Mouse (Mus musculus) mouse trophoblast stem cell (cell line): ENCODE results near the gene Tmem115.
"Not testable (repeated sequence)": the region's sequence is repeated elsewhere in the genome, so short reads cannot be mapped to it uniquely, and the experiment has no call there.

Source experiments
- in situ Hi-C, 2 experiments: fragments of 300-500 bp; cut with MseI, MboI; formaldehyde crosslinking; loops; 2 replicates in 1 of 2; 3 replicates in 1 of 2; pipeline ENCODE4 v1.15.1; 2025

Tmem115 gene

DNA sequence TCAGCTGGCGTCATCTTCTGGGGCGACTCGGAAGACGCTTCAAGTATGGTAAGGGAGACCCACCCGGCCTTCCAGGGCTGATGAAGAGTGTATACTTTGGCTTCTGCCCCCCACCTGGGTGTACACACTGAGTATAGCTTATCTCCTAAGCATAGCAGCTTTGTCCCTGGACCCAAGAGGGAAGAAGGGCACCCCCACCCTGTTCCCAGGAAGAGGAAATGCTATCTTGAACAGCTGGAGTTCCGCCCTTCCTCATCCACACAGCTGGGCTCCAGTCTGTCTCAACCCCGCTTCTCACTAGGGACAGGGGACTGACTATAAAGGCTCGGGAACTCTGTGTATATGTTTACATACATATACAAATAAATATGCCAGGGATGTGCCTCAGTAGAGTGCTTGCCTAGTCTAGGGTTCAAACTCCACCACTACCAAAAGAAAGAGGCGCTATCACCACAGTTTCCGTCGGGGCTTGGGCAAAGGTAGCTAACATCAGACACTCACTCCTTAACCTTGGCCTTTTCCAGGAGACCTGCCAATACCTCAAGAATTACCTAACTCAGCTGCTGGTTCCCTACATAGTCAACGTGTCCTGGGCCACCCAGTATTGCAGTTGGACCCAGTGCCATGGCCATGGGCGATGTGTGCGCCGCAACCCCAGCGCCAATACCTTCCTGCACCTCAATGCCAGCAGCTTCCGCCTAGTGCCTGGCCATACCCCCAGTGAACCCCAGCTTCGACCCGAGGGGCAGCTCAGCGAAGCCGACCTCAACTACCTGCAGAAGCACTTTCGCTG lies 38.0 kb downstream of the Tmem115 start:
- in situ Hi-C loops: no loop called here

DNA sequence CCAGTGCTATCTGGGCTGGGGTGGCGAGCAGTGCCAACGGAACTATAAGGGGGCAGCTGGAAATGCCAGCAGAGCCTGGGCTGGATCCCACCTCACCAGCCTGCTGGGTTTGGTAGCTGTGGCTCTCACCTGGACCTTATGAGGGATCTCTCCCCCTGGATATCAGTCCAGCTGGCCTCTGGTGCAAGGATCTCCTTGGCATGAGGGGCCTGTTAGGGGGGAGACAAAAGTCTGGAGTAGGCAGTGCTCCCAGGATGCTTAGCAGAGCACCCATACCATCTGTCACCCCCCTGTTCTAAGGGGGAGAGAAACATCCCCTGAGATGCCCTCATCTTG lies 38.5 kb downstream of the Tmem115 start:
- in situ Hi-C loops: no loop called here

DNA sequence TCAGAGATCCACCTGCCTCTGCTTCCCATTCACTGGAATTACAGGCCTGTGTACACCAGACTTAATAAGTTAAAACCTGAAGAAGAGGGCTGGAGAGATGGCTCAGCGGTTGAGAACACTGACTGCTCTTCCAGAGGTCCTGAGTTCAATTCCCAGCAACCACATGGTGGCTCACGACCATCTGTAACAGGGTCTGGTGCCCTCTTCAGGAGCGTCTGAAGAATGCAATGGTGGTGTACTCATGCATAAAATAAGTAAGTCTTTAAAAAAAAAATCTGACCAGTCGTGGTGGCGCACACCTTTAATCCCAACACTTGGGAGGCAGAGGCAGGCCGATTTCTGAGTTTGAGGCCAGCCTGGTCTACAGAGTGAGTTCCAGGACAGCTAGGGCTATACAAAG lies 40.0 kb downstream of the Tmem115 start:
- in situ Hi-C loops: not testable (repeated sequence)

DNA sequence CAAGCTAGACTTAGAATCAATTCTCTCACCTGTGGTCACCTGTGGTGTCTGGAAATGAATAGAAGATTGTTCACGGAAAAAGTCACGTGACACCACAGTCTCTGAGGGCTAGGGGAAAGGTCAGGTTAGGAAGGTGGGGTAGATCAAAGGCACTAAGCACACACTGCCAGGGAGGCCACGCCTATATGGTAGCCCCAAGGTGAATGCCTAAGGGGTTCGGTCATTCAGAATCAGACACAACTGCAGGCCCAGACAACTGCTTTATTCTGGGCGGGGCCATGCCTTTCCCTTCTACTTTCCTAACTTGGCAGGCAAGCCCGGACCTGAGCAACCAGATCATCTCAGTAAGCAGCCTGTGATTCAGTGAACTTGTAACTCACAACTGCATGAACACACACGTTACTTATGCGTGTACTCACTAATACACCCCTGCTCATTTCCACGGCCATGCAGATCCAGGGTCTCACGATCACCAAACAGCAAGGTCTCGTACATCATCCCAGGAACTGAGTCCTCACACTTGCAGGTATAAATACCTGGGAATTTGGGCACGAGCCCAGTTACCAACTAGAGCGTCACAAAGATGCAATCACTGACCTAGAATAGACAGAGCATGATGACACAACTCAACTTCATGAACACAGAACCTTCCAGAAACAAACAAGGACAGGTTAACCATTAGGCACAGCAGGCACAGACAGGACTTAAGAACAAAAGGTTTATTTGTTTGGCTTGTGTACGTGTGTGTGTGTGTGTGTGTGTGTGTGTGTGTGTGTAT lies 42.0 kb downstream of the Tmem115 start:
- in situ Hi-C loops: no loop called here

DNA sequence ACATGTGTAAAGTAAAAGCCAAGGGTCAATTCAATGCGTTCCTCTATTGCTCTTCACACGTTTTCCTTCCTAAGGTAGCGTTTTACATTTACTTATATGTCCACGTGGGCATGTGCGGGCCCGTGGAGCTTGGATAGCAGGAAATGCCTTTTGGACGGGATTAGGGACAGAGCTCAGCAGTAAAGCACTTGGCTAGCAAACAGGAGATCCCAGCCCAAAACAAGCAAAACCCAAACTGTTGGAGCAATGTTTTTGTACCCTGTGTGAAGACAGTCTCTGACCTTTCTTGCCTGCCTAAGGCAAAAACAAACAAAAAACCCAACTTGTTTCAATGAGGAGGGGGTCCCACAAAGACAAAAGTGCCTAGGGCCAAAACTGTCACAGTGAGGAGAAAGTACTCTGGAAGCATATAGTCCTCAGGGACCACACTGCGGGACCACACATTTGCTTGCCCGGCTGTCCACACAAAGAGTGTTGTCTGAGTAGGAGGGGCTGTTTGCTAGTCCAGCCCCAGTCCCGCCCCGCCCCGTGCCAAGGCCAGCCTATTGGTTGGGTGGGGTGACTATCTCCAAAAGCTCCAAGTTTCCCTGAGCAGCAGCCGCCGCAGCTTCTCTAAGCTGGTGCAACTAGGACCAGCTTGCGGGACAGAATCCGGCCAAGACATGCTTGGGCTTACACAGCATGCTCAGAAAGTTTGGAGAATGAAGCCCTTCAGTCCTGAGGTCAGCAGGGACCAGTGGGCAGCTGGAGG lies 42.8 kb downstream of the Tmem115 start, which contains the start of gene Hyal1:
Hyal1 (plus strand) TSS at position 571 of the 751 bp plus-strand sequence.
- in situ Hi-C loops: no loop called here

DNA sequence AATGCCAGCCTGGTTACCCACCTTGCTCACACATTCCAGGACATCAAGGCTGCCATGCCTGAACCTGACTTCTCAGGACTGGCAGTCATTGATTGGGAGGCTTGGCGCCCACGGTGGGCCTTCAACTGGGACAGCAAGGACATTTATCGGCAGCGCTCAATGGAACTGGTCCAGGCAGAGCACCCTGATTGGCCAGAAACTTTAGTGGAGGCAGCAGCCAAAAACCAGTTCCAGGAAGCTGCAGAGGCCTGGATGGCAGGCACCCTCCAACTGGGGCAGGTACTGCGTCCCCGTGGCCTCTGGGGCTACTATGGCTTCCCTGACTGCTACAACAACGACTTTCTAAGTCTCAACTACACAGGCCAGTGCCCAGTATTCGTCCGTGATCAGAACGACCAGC lies 44.1 kb downstream of the Tmem115 start:
- in situ Hi-C loops: no loop called here

DNA sequence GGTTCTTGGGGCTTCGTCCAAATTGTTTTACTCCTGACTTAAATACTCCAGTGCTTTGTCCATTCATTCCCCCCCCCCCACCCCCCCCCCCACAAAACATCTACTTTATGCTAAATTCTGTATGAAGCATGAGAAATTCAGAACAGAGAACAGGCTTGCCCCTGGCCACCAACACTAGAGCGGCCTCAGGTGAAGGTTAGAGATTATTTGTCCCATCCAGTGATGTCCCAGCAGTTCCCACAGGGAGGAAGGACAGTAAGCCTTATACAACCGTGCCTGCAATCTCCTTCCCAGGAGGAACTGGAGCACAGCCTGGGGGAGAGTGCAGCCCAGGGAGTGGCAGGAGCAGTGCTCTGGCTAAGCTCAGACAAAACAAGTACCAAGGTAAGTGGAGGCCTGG lies 44.8 kb downstream of the Tmem115 start, which contains the start of gene Naa80:
Naa80 (plus strand) TSS at position 301 of the 400 bp plus-strand sequence.
- in situ Hi-C loops: no loop called here

DNA sequence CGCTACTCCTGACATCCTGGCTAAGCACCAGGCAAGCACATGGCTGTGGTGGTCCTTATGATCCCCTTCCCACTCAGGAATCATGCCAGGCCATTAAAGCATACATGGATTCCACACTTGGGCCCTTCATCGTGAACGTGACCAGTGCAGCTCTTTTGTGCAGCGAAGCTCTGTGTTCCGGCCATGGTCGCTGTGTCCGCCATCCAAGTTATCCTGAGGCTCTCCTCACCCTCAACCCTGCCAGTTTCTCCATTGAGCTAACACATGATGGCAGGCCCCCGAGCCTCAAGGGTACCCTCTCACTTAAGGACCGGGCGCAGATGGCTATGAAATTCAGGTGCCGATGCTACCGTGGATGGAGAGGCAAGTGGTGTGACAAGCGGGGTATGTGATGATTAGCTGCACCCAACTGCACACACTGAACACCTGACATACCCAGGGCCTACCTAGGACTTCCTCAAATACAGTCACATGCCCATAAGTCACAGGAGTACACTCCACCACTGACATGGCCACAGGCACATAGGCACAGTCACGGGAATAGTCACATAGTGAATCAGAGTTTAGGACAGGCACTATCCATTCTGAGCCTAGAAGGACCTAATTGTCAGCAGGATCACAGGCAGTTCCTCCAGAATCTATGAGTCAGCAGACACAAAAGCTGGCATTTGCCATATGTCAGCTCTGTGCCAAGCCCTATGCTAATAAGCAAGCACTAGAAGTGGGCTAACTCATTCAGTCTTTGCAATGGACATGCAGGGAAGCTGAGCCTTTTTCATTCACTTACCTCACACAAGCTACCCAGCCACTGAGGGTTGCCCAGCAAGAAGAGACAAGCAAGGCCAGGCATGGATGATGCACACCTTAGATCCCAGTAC lies 45.5 kb downstream of the Tmem115 start:
- in situ Hi-C loops: no loop called here

DNA sequence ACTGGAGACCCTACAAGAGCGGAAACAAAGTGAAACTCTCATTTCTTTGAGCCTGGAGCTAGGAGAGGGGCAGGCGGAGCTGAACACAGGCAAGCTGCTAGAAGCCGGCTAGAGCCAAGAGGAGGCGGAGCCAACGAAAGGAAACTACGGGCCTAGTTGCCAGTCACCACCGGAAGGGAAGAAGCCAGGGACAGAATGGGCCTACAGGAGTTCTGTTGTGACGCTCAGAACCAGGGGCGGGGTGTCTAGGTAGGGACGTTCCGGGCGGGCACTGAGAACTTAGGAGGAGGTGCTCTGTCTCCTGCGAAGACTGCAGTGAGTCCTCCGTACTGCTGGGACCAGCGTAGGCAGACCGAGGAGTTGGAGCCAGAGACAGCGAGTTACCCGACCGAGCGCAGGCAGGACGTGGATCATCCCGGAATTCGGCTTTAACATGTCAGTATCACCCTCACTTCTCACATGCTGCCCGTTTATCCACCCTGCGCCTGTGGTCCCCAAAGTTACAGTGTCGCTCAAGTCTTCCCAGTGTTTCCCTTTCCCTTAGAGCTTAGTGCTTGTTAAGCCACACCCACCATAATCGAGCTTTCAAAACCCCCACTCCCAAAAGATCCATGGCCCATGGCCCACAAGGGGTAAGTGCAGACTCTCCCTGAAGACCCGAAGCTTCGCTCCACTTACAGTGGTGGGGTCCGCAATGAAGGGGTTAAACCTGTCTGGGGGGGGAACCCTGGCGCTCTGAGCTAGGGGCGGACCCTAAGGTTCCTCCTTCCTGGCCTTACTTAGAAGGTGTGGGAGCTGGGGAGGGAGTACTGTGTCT lies 47.0 kb downstream of the Tmem115 start, which contains the start of gene Hyal3:
Hyal3 (plus strand) TSS at position 318 of the 817 bp plus-strand sequence.
- in situ Hi-C loops: no loop called here

DNA sequence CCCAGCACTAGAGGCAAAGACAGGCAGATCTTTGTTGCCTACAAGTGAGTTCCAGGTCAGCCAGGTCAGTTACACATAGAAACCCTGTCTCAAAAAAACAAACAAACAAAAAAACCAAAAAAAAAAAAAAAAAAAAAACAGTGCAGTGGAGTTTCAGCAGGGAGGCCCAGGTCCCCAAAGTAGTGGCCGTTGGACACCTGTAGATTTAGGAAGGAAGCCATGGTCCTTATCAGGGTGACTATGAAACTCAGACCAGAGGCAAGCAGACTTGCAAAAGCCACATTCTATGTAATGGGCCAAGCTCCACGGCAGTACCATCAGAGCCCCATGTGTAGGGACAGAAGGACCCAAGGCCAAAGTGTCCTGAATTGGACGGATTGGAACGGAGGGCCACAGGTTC lies 47.8 kb downstream of the Tmem115 start:
- in situ Hi-C loops: no loop called here

DNA sequence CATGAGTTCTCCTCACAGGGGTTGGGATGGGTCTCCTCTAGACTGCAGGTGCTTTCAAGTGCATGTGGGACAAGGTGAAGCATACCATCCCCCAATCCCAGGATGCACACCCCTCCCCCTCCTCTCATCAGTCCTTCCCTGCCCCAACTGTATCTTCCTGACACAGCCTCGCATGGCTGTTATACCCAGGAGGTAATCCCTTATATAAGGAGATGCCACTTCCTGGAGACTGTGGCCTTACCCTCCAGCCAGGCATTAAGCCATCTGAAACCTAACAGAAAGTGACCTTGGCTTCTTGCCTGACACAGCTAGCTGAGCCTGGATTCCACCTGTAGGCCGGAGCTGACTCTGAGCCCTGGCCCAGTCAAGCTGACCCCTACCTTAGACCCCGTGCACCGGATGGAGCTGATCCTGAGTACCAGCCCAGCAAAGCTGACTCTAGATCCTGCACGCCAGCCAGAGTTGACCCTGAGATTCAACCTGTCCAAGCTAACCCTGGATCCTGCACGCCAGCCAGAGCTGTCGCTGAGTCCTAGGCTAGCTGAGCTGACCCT lies 48.8 kb downstream of the Tmem115 start:
- in situ Hi-C loops: no loop called here

DNA sequence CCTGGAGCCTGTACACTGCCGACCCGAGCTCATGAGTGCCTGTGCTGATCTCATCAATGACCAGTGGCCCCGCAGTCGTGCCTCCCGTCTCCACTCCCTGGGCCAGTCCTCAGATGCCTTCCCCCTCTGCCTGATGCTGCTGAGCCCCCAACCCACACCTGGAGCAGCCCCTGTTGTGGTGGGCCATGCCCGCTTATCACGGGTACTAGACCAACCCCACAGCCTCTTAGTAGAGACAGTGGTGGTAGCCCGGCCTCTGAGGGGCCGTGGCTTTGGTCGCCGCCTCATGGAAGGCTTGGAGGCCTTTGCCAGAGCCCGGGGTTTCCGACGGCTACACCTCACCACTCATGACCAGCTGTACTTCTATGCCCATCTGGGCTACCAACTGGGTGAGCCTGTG lies 49.4 kb downstream of the Tmem115 start:
- in situ Hi-C loops: no loop called here

DNA sequence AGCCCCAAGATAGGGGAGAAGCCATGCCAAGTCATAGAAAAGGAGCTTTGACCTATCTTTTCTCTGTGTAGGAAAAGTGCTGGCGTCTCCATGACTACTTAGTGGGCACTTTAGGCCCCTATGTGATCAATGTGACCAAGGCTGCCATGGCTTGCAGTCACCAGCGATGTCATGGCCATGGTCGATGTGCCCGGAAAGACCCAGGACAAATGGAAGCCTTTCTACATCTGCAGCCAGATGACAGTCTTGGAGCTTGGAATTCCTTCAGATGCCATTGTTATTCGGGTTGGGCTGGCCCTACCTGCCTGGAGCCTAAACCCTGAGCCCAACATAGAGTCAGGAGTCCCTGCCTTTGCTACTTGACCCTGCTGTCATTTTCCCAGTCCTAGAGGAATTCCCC lies 52.8 kb downstream of the Tmem115 start:
- in situ Hi-C loops: no loop called here

DNA sequence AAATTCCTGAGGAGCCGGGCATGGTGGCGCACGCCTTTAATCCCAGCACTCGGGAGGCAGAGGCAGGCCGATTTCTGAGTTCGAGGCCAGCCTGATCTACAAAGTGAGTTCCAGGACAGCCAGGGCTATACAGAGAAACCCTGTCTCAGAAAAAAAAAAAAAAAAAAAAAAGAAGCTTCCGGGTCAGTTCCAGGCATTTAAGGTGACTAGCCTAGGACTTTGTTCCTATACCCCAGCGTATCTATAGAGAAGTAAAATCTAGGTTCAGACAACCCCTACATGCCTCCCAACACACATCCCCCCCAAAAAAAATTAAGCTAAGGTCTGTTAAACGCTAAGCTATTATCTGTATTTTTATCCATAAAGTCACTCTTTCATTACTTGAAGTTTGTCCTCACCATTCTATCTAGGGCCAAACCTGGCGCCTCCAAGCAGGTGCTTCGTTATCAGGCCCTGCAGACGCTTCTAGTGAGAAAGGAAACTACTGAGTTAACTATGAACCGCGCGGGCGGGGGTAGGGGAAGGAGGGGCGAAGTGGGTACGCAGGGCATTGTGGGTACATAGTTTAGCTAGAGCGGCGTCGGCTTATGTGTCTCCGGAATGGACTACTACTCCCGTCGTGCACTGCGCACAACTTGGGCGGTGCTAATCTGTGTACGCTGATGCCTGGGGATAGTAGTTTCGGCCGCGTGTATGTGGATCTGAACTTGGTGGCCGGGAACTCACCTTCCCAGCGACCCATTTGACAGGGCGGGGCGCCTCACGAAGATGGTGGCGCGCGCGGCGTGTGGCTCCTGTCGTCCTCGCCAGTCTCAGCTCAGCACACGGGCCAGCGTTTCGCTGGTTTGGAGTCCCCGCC lies 53.5 kb downstream of the Tmem115 start, which contains the start of gene Ifrd2:
Ifrd2 (plus strand) TSS at position 669 of the 859 bp plus-strand sequence.
- in situ Hi-C loops: no loop called here

DNA sequence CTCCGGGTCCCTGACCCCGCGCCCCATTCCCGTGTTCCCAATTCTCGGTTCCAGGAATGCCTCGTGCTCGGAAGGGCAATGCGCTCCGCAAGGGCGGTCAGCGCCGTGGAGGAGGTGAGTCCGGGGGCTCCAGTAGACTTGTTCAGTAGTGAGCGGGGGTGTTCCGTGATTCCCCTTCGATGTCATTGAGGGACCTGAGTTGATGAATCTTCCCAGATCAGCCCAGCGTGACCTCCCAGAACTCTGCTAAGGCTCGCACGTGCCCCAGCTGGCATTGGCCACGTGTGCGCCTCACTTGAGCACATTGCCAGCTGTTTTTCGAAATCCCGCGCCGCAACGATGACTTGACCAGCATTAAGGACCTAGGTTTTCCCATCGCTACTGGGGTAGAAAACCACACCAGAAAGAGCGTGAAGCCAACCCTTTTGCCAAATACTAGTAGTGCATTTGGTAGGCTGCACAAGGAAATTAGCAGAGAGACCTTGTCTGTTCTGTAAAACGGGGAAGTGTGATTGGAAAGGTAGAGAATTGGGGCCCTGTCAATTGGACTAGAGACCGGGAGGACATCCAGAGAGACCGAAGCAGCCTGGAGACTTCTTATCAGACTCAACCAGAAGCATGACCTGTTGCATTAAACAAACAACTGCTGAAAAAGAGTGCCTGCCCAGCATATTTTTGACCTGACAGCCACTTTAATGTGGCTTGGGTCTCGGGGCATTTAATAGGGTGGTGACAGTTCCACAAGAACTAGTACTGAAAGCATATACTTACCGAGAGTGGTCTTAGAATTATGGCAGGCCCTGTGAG lies 54.3 kb downstream of the Tmem115 start:
- in situ Hi-C loops: no loop called here
